Mouse (Mus musculus): ENCODE measurements at regions not wholly inside any gene's neighbourhood (a gene's known extent, or its start where the extent isn't known, plus 50 kb on each side); places are given as distances from the start of the nearest gene placed in this dataset.

GRCm38 (mm10) chr3:52662164-52662908 lies 354.7 kb downstream of the Cog6 start:
- 88% methylated on average over 15 of the region's 15 CpGs for WGBS
- no peaks in the 10 kb centered on the region for H3K9me3 ChIP-seq
- no peaks in the 10 kb centered on the region for H3K36me3 ChIP-seq (replicated peaks)
- H3K27me3 ChIP-seq (replicated peaks), result no peaks in the 10 kb centered on the region
- H3K27ac ChIP-seq, result no peak overlapping the region
- no peak overlapping the region for H3K4me3 ChIP-seq
- no peak overlapping the region for H3K4me2 ChIP-seq
- no peak overlapping the region for H3K9ac ChIP-seq
- ATAC-seq (replicated peaks), result no peak
- H3K4me1 ChIP-seq, result 0 out of 2 replicates have a peak, but pooled peaks cover 6% of the 10 kb centered on the region

- Histone ChIP-seq H3K27me3 (replicated peaks) (0 out of 2 replicates have a peak, but pooled peaks cover 4% of the 10 kb centered on the region), H3K4me1 (no peaks in the 10 kb centered on the region), H3K9me3 (no peaks in the 10 kb centered on the region; the same call in 1 of the 2 replicates), H3K4me2 (no peak overlapping the region), H3K9ac (no peak overlapping the region), H3K36me3 (replicated peaks) (no peaks in the 10 kb centered on the region), H3K27ac (no peak overlapping the region), H3K4me3 (no peak overlapping the region)
- no peak for ATAC-seq (replicated peaks)
- whole genome bisulfite sequencing, result 84% methylated on average over 5 of the region's 5 CpGs
These were observed 364.0 kb downstream of the Cog6 start for GRCm38 (mm10) chr3:52653006-52653405.

GRCm38 (mm10) chr3:52652476-52652870 lies 364.6 kb downstream of the Cog6 start:
- H3K9ac ChIP-seq, result no peak overlapping the region
- H3K27ac ChIP-seq, result no peak overlapping the region
- ATAC-seq (replicated peaks), result no peak
- WGBS, result 92% methylated on average over 2 of the region's 2 CpGs
- no peak overlapping the region for H3K4me2 ChIP-seq
- H3K4me3 ChIP-seq, result no peak overlapping the region
- H3K36me3 ChIP-seq (replicated peaks), result no peaks in the 10 kb centered on the region
- H3K4me1 ChIP-seq, result no peaks in the 10 kb centered on the region
- 0 out of 2 replicates have a peak, but pooled peaks cover 4% of the 10 kb centered on the region for H3K27me3 ChIP-seq (replicated peaks)
- H3K9me3 ChIP-seq, result no peaks in the 10 kb centered on the region; the same call in 1 of the 2 replicates

GRCm38 (mm10) chr3:52651862-52652475 lies 365.1 kb downstream of the Cog6 start:
- no peak overlapping the region for H3K9ac ChIP-seq
- no peaks in the 10 kb centered on the region for H3K4me1 ChIP-seq
- no peak overlapping the region for H3K4me2 ChIP-seq
- no peak for ATAC-seq (replicated peaks)
- WGBS, result 80% methylated on average over 7 of the region's 7 CpGs
- no peaks in the 10 kb centered on the region for H3K36me3 ChIP-seq (replicated peaks)
- no peaks in the 10 kb centered on the region; the same call in 1 of the 2 replicates for H3K9me3 ChIP-seq
- no peak overlapping the region for H3K27ac ChIP-seq
- 0 out of 2 replicates have a peak, but pooled peaks cover 5% of the 10 kb centered on the region for H3K27me3 ChIP-seq (replicated peaks)
- no peak overlapping the region for H3K4me3 ChIP-seq

- H3K9ac ChIP-seq, result no peak overlapping the region
These were observed 367.0 kb downstream of the Cog6 start for GRCm38 (mm10) chr3:52650071-52650470.

GRCm38 (mm10) chr3:52648836-52649500 lies 368.1 kb downstream of the Cog6 start:
- H3K36me3 ChIP-seq (replicated peaks), result no peaks in the 10 kb centered on the region
- H3K9ac ChIP-seq, result no peak overlapping the region
- H3K27me3 ChIP-seq (replicated peaks), result 0 out of 2 replicates have a peak, but pooled peaks cover 9% of the 10 kb centered on the region
- peaks cover 8% of the 10 kb centered on the region for H3K4me1 ChIP-seq
- no peak overlapping the region for H3K4me3 ChIP-seq
- no peak for ATAC-seq (replicated peaks)
- no peak overlapping the region for H3K27ac ChIP-seq
- 79% methylated on average over 4 of the region's 4 CpGs for WGBS
- no peaks in the 10 kb centered on the region for H3K9me3 ChIP-seq
- no peak overlapping the region for H3K4me2 ChIP-seq

More at GRCm38 (mm10) chr3:52650071-52650470, 367.0 kb downstream of the Cog6 start:
- H3K4me3 ChIP-seq, result no peak overlapping the region
- no peak overlapping the region for H3K27ac ChIP-seq
- H3K9me3 ChIP-seq, result no peaks in the 10 kb centered on the region
- no peaks in the 10 kb centered on the region for H3K4me1 ChIP-seq
- 0 out of 2 replicates have a peak, but pooled peaks cover 9% of the 10 kb centered on the region for H3K27me3 ChIP-seq (replicated peaks)
- ATAC-seq (replicated peaks), result no peak
- no peaks in the 10 kb centered on the region for H3K36me3 ChIP-seq (replicated peaks)
- WGBS, result 90% methylated on average over 3 of the region's 3 CpGs
- no peak overlapping the region for H3K4me2 ChIP-seq

GRCm38 (mm10) chr3:52647900-52648299 lies 369.1 kb downstream of the Cog6 start:
- H3K9ac ChIP-seq, result no peak overlapping the region
- H3K27ac ChIP-seq, result no peak overlapping the region
- ATAC-seq (replicated peaks), result no peak
- no peak overlapping the region for H3K4me3 ChIP-seq
- H3K4me2 ChIP-seq, result no peak overlapping the region
- H3K27me3 ChIP-seq (replicated peaks), result 0 out of 2 replicates have a peak, but pooled peaks cover 9% of the 10 kb centered on the region
- no peaks in the 10 kb centered on the region for H3K36me3 ChIP-seq (replicated peaks)
- peaks cover 15% of the 10 kb centered on the region for H3K4me1 ChIP-seq
- WGBS, result 98% methylated on average over 5 of the region's 5 CpGs
- H3K9me3 ChIP-seq, result no peaks in the 10 kb centered on the region

- no peak for ATAC-seq (replicated peaks)
- 0 out of 2 replicates have a peak, but pooled peaks cover 9% of the 10 kb centered on the region for H3K27me3 ChIP-seq (replicated peaks)
- H3K4me1 ChIP-seq, result peaks cover 15% of the 10 kb centered on the region
- H3K27ac ChIP-seq, result no peak overlapping the region
- H3K9ac ChIP-seq, result no peak overlapping the region
- H3K9me3 ChIP-seq, result no peaks in the 10 kb centered on the region
- H3K36me3 ChIP-seq (replicated peaks), result no peaks in the 10 kb centered on the region
- no peak overlapping the region for H3K4me3 ChIP-seq
- 85% methylated on average over 10 of the region's 10 CpGs for whole genome bisulfite sequencing
- no peak overlapping the region for H3K4me2 ChIP-seq
These were observed 369.8 kb downstream of the Cog6 start for GRCm38 (mm10) chr3:52647161-52647692.

GRCm38 (mm10) chr3:52645156-52645555 lies 371.9 kb downstream of the Cog6 start:
- Histone ChIP-seq H3K4me1 (peaks cover 15% of the 10 kb centered on the region), H3K9ac (no peak overlapping the region), H3K4me3 (no peak overlapping the region), H3K36me3 (replicated peaks) (no peaks in the 10 kb centered on the region), H3K9me3 (no peaks in the 10 kb centered on the region), H3K27ac (no peak overlapping the region), H3K27me3 (replicated peaks) (0 out of 2 replicates have a peak, but pooled peaks cover 8% of the 10 kb centered on the region), H3K4me2 (no peak overlapping the region)
- 49% methylated on average over 12 of the region's 12 CpGs for WGBS
- 0 out of 2 replicates have a peak, but pooled peaks have one; percentile 2 for ATAC-seq (replicated peaks)

- 0 out of 2 replicates have a peak, but pooled peaks cover 8% of the 10 kb centered on the region for H3K27me3 ChIP-seq (replicated peaks)
- 14% methylated on average over 16 of the region's 16 CpGs for WGBS
- no peak overlapping the region for H3K4me2 ChIP-seq
- no peak overlapping the region for H3K9ac ChIP-seq
- peak; percentile 48; the same call in 1 of the 2 replicates for ATAC-seq (replicated peaks)
- no peaks in the 10 kb centered on the region for H3K9me3 ChIP-seq
- H3K4me3 ChIP-seq, result no peak overlapping the region
- H3K4me1 ChIP-seq, result peaks cover 15% of the 10 kb centered on the region
- H3K27ac ChIP-seq, result peak overlapping the region; percentile 10; the same call in 1 of the 2 replicates
- H3K36me3 ChIP-seq (replicated peaks), result no peaks in the 10 kb centered on the region
These were observed 372.6 kb downstream of the Cog6 start for GRCm38 (mm10) chr3:52644178-52645128.

GRCm38 (mm10) chr3:52643796-52644177 lies 373.2 kb downstream of the Cog6 start:
- Histone ChIP-seq H3K27ac (no peak overlapping the region; the same call in 1 of the 2 replicates), H3K4me1 (peaks cover 15% of the 10 kb centered on the region), H3K4me3 (no peak overlapping the region), H3K36me3 (replicated peaks) (no peaks in the 10 kb centered on the region), H3K4me2 (no peak overlapping the region), H3K27me3 (replicated peaks) (0 out of 2 replicates have a peak, but pooled peaks cover 8% of the 10 kb centered on the region), H3K9ac (no peak overlapping the region), H3K9me3 (no peaks in the 10 kb centered on the region)
- WGBS, result 65% methylated on average over 10 of the region's 10 CpGs
- 0 out of 2 replicates have a peak, but pooled peaks have one; percentile 1 for ATAC-seq (replicated peaks)

All from midbrain, embryonic 15.5 days (tissue).